Mouse (Mus musculus) liver, embryonic 14.5 days (tissue): ENCODE measurements around the gene Urm1.

Source experiments
- CTCF ChIP-seq: IDR thresholded peaks from 2 replicates; pipeline ENCODE4 v1.5.1; 2016; ENCODE audit warnings: antibody characterized with exemption, low read depth, control low read depth
- EP300 ChIP-seq: IDR thresholded peaks from 2 replicates; pipeline ENCODE4 v1.6.1; 2016; ENCODE audit warnings: antibody characterized with exemption, low read depth

DNA sequence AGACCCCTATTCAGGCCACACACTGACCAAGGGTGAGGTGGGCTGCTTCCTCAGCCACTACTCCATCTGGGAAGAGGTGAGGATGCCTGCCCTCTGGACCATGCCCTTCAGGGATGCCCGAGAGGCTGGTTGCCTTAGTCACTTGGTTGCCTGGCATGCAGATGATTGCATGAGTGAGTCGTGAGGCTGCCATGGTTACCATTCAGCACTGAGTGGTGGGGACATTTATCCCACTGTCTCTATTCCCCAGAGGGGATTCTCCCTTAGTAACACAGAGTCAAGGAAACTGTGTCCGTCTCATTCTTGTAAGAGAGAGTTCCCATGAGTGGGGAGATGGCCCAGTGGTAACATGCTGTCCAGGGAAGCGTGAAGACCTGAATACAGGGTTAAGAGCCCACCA is 58.2 kb downstream of the Urm1 start:
- no peak for TF ChIP-seq EP300
- no peak for TF ChIP-seq CTCF
